Mouse (Mus musculus): ENCODE results near the gene Olfr464. TPM values are rescaled to one million over a fixed set of nuclear protein-coding genes. Genes with fewer than 3 reads are reported as not detected.

Gene Olfr464
- polyA plus RNA-seq (2017; shearing (Covaris generic)) = 0.33 TPM

GRCm38 (mm10) chr11:87920966-87921365, at the start of gene Olfr464:
TSS of gene Olfr464 (minus strand) at chr11:87920967.

GRCm38 (mm10) chr11:87897287-87897686, 23.5 kb downstream of the Olfr464 start, which contains the start of gene Olfr463:
TSS of gene Olfr463 (minus strand) at chr11:87897387.

GRCm38 (mm10) chr11:87892168-87892567, 28.6 kb downstream of the Olfr464 start, which contains the start of gene Olfr462:
TSS of gene Olfr462 (minus strand) at chr11:87892268.

GRCm38 (mm10) chr11:87875436-87875835, 45.3 kb downstream of the Olfr464 start, which contains the start of gene Epx:
TSS of gene Epx (minus strand) at chr11:87875536.

Other genes starting within 250 kb of the Olfr464 start
- 541 TPM for gene Supt4a, start 183.4 kb downstream of the Olfr464 start, polyA plus RNA-seq (2017; shearing (Covaris generic))
- gene Tspoap1, start 160.4 kb downstream of the Olfr464 start, polyA plus RNA-seq (2017; shearing (Covaris generic)) = 1.3 TPM
- 0.21 TPM for gene Mpo, start 127.4 kb downstream of the Olfr464 start, polyA plus RNA-seq (2017; shearing (Covaris generic))
- not detected for gene Lpo, start 92.7 kb downstream of the Olfr464 start, polyA plus RNA-seq (2017; shearing (Covaris generic))
- 11.4 TPM for gene Mks1, start 67.8 kb downstream of the Olfr464 start, polyA plus RNA-seq (2017; shearing (Covaris generic))
- gene Epx, start 45.4 kb downstream of the Olfr464 start, polyA plus RNA-seq (2017; shearing (Covaris generic)) = not detected
- gene Olfr462, start 28.7 kb downstream of the Olfr464 start, polyA plus RNA-seq (2017; shearing (Covaris generic)) = not detected
- gene Olfr463, start 23.6 kb downstream of the Olfr464 start, polyA plus RNA-seq (2017; shearing (Covaris generic)) = not detected
- 15.7 TPM for gene Dynll2, start 66.6 kb upstream of the Olfr464 start, polyA plus RNA-seq (2017; shearing (Covaris generic))
- gene Srsf1, start 126.4 kb upstream of the Olfr464 start, polyA plus RNA-seq (2017; shearing (Covaris generic)) = 196 TPM
- 59.1 TPM for gene Vezf1, start 147.3 kb upstream of the Olfr464 start, polyA plus RNA-seq (2017; shearing (Covaris generic))
- gene Cuedc1, start 177.1 kb upstream of the Olfr464 start, polyA plus RNA-seq (2017; shearing (Covaris generic)) = 0.89 TPM

All from effector memory CD4-positive, alpha-beta T cell, adult 7 months (primary cell).